Mouse (Mus musculus) liver, postnatal 0 days (tissue): ENCODE results near the gene 7530416G11Rik. TPM values are rescaled to one million over a fixed set of nuclear protein-coding genes. Genes with fewer than 3 reads are reported as not detected.

Experiments used
- ATAC-seq: fragments of 200-750 bp; cut with Nextera tagmentation; 2 replicates; pipeline ENCODE4 v1.8.0; 2017; ENCODE audit warnings: mild to moderate bottlenecking, moderate library complexity
- DNase-seq: peaks from one replicate; pipeline ENCODE4 v3.0.0-alpha.2; 2016
- H3K27ac ChIP-seq: fragments of 300-500 bp; sonication (generic); 2 replicates; pipeline ENCODE4 v1.5.1; 2014; ENCODE audit warnings: antibody characterized with exemption, moderate library complexity, mild to moderate bottlenecking, low read depth
- H3K27me3 ChIP-seq: fragments of 300-500 bp; sonication (generic); 2 replicates; pipeline ENCODE4 v1.6.1; 2014; ENCODE audit warnings: low read length, control low read depth, mixed read lengths; ENCODE audit not compliant: insufficient read depth
- H3K36me3 ChIP-seq: fragments of 300-500 bp; sonication (generic); replicated peaks from 2 replicates; pipeline ENCODE4 v1.6.1; 2014; ENCODE audit warnings: mild to moderate bottlenecking, control low read depth, low read length, moderate library complexity, mixed read lengths; ENCODE audit not compliant: insufficient read depth
- H3K4me1 ChIP-seq: fragments of 300-500 bp; sonication (generic); 2 replicates; pipeline ENCODE4 v1.6.1; 2014; ENCODE audit warnings: antibody characterized with exemption, mild to moderate bottlenecking, control low read depth; ENCODE audit not compliant: insufficient read depth
- H3K4me2 ChIP-seq: fragments of 300-500 bp; sonication (generic); 2 replicates; pipeline ENCODE4 v1.6.1; 2014; ENCODE audit warnings: low read depth, mild to moderate bottlenecking, low read length, moderate library complexity, mixed read lengths
- H3K4me3 ChIP-seq: fragments of 300-500 bp; sonication (generic); 2 replicates; pipeline ENCODE4 v1.5.1; 2014; ENCODE audit warnings: low read depth, low read length
- H3K9ac ChIP-seq: fragments of 300-500 bp; sonication (generic); replicated peaks from 2 replicates; pipeline ENCODE4 v1.6.1; 2014; ENCODE audit warnings: mild to moderate bottlenecking, moderate library complexity
- H3K9me3 ChIP-seq: fragments of 300-500 bp; sonication (generic); 2 replicates; pipeline ENCODE4 v1.6.1; 2016; ENCODE audit warnings: mild to moderate bottlenecking, control low read depth, low read length, mixed read lengths
- CTCF ChIP-seq: sonication (generic); IDR thresholded peaks from 2 replicates; pipeline ENCODE4 v1.5.1; 2016; ENCODE audit warnings: antibody characterized with exemption, low read depth
- EP300 ChIP-seq: IDR thresholded peaks from 2 replicates; pipeline ENCODE4 v1.6.1; 2016; ENCODE audit warnings: antibody characterized with exemption, low read depth, mild to moderate bottlenecking
- WGBS: fragments of 180-500 bp; shearing (Covaris S2); extraction: QIAGEN DNeasy Blood & Tissue Kit; methylation state at CpG from one replicate; pipeline ENCODE4 v1.1.7; 2014; ENCODE audit not compliant: insufficient replicate concordance; 5-methylcytosine and 5-hydroxymethylcytosine counted together
- polyA plus RNA-seq: library from polyadenylated mRNA; unstranded; fragments of >200 nt; fragmentation: Nextera tagmentation; extraction: Ambion mirVana; gene quantifications from 2 replicates; pipeline ENCODE4 v1.2.1, GENCODE M21; 2015

Gene 7530416G11Rik
- polyA plus RNA-seq, 1 experiment from 2014 or later, result not detected

- DNase-seq (no peak), ATAC-seq (no peak)
- Histone ChIP-seq H3K27me3 (no peaks in the 10 kb centered on the region), H3K9ac (no peak overlapping the region), H3K9me3 (no peaks in the 10 kb centered on the region), H3K27ac (no peak overlapping the region), H3K36me3 (no peaks in the 10 kb centered on the region), H3K4me3 (no peak overlapping the region), H3K4me2 (no peak overlapping the region), H3K4me1 (no peaks in the 10 kb centered on the region)
- TF ChIP-seq EP300, result no peak
- no peak for TF ChIP-seq CTCF
- WGBS, result 57% methylated on average over 3 of the region's 3 CpGs
These were observed 29.0 kb upstream of the 7530416G11Rik start for GRCm38 (mm10) chr15:85532063-85532462.

- ATAC-seq, result no peak
- Histone ChIP-seq H3K36me3 (no peaks in the 10 kb centered on the region), H3K9ac (no peak overlapping the region)
These were observed 26.9 kb upstream of the 7530416G11Rik start for GRCm38 (mm10) chr15:85529911-85530310.

GRCm38 (mm10) chr15:85524404-85524950 is 21.4 kb upstream of the 7530416G11Rik start:
- H3K4me1 ChIP-seq, result no peaks in the 10 kb centered on the region; the same call in 1 of the 2 replicates
- no peaks in the 10 kb centered on the region for H3K36me3 ChIP-seq
- no peak overlapping the region for H3K9ac ChIP-seq
- TF ChIP-seq EP300 (no peak), CTCF (no peak)
- no peak overlapping the region for H3K27ac ChIP-seq
- 46% methylated on average over 12 of the region's 12 CpGs for WGBS
- ATAC-seq (no peak), DNase-seq (no peak)
- H3K4me2 ChIP-seq, result no peak overlapping the region
- peaks cover 10% of the 10 kb centered on the region; the same call in 1 of the 2 replicates for H3K27me3 ChIP-seq
- H3K4me3 ChIP-seq, result no peak overlapping the region
- no peaks in the 10 kb centered on the region for H3K9me3 ChIP-seq

More at GRCm38 (mm10) chr15:85529911-85530310, 26.9 kb upstream of the 7530416G11Rik start:
- Histone ChIP-seq H3K4me2 (no peak overlapping the region), H3K9me3 (no peaks in the 10 kb centered on the region), H3K27me3 (0 out of 2 replicates have a peak, but pooled peaks cover 1% of the 10 kb centered on the region), H3K4me1 (no peaks in the 10 kb centered on the region), H3K27ac (no peak overlapping the region), H3K4me3 (no peak overlapping the region)
- TF ChIP-seq CTCF (no peak), EP300 (no peak)
- DNase-seq, result no peak
- WGBS, result 66% methylated on average over 3 of the region's 3 CpGs

- Histone ChIP-seq H3K4me2 (peak overlapping the region; percentile 32; the same call in 1 of the 2 replicates), H3K9ac (no peak overlapping the region), H3K27ac (no peak overlapping the region), H3K4me3 (no peak overlapping the region), H3K36me3 (no peaks in the 10 kb centered on the region), H3K4me1 (no peaks in the 10 kb centered on the region; the same call in 1 of the 2 replicates), H3K9me3 (no peaks in the 10 kb centered on the region), H3K27me3 (peaks cover 10% of the 10 kb centered on the region; the same call in 1 of the 2 replicates)
- DNase-seq (peak; percentile 48), ATAC-seq (peak; percentile 88)
- 17% methylated on average over 14 of the region's 14 CpGs for WGBS
- TF ChIP-seq CTCF (peak; percentile 14; the same call in 1 of the 2 replicates), EP300 (no peak)
These were observed 20.4 kb upstream of the 7530416G11Rik start for GRCm38 (mm10) chr15:85523173-85523991.

DNA sequence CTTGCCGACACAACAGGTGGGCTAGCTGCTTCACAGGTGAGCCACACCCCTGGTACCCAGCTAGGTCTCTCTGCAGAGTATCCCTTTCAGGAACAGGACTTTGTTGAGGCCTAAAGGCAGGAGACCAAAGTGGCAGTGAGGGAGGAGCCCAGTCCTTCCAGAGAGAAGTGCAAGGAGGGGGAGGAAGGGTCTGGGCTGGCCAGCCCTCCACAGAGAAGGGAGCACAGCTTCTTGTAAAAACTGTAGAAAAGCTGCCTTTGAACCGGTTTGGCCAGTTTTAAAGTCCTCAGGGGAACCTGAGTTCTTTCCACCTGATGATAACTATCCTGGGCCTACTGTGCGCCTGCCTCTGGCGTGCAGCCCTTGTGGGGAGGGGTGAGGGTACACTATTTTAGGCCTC is 16.4 kb upstream of the 7530416G11Rik start:
- ATAC-seq, result no peak
- 52% methylated on average over 4 of the region's 4 CpGs for WGBS

DNA sequence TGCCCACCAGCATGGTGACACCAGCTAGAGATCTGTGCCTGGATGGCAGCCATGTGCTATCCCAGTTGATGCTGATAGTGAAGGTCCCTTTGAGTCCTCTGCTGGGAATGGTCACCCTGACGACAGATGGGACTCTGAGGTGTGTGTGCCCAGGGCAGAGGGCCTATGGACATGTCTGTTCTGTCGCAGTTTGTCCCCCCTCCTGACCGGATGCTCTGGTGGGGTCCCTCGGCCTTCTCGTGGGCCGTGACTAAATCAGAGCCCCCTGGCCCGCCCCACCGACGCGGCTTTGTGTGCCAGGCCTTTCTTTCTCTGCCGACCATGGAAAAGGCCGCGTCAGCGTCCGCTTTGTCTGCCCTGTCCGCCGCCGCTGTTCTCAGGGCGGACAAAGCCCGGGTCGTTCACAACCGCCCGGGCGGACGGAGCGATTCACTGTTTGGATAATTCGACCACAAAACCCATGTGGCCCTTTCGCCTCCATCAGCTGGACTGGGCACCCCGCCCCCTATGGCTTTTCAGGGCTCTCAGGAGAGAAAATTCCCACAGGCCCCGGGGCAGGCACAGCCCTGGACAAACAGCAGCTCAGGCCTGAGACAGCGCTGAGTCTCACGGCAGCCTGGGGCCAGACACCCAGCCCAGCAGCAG is 4.5 kb upstream of the 7530416G11Rik start:
- ATAC-seq, result no peak
- TF ChIP-seq CTCF, result no peak

More for the DNA sequence above, 16.4 kb upstream of the 7530416G11Rik start:
- no peak for TF ChIP-seq CTCF
- no peak for TF ChIP-seq EP300
- Histone ChIP-seq H3K36me3 (no peaks in the 10 kb centered on the region), H3K27ac (no peak overlapping the region), H3K9me3 (no peaks in the 10 kb centered on the region), H3K4me2 (no peak overlapping the region), H3K4me1 (no peaks in the 10 kb centered on the region; the same call in 1 of the 2 replicates), H3K9ac (no peak overlapping the region), H3K27me3 (peaks cover 3% of the 10 kb centered on the region; the same call in 1 of the 2 replicates), H3K4me3 (no peak overlapping the region)
- no peak for DNase-seq

More for the DNA sequence above, 4.5 kb upstream of the 7530416G11Rik start:
- Histone ChIP-seq H3K27ac (no peak overlapping the region), H3K27me3 (no peaks in the 10 kb centered on the region), H3K4me1 (no peaks in the 10 kb centered on the region), H3K4me2 (no peak overlapping the region), H3K9ac (no peak overlapping the region), H3K9me3 (no peaks in the 10 kb centered on the region), H3K4me3 (no peak overlapping the region), H3K36me3 (no peaks in the 10 kb centered on the region)
- WGBS, result 81% methylated on average over 32 of the region's 32 CpGs
- no peak for DNase-seq
